Mouse (Mus musculus): ENCODE results near the gene Emilin2. TPM values are rescaled to one million over a fixed set of nuclear protein-coding genes. Genes with fewer than 3 reads are reported as not detected.
A peak's percentile ranks its signal among the peaks of the same experiment; 100 is the strongest.

Emilin2 gene
- polyA plus RNA-seq, 1 experiment from 2014 or later = 1.4 TPM

DNA sequence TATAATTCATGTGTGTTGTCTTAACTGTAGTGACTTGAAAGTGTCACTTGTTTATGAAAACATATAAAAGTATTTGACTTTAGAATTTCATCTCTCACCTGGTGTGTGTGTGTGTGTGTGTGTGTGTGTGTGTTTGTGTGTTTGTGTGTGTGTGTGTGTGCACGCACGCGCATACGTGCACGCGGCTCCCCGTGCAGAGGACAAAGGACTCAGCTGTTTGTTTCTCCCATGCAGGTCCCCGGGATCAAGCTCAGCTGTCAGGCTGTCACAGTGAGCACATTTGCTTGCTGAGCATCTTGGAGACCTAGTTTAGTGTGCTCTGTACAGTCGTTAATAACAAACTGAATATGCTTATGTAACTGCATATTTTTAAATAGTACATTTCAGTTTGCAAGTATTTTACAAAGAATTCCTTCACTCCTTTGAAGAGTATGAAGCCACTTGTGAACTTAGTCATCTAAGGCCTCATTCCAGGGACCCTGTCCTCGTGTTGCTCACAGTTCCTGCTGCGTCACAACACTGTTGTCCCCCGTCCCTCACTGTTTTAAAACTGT lies 77.7 kb downstream of the Emilin2 start:
- no peak overlapping the region for H3K4me2 ChIP-seq (ENCODE audit: low read length)
- no peak overlapping the region for H3K9ac ChIP-seq (replicated peaks; ENCODE audit: low read depth, low read length)
- H3K36me3 ChIP-seq (ENCODE audit: control insufficient read depth, insufficient read depth) = peaks cover 2% of the 10 kb centered on the region; the same call in 1 of the 2 replicates
- no peak overlapping the region for H3K27ac ChIP-seq (ENCODE audit: low read length)
- H3K4me3 ChIP-seq (replicated peaks; ENCODE audit: low read length) = no peak overlapping the region
- 90% methylated on average over 12 of the region's 12 CpGs for WGBS
- no peaks in the 10 kb centered on the region for H3K9me3 ChIP-seq (ENCODE audit: control insufficient read depth, low read length)
- H3K27me3 ChIP-seq (replicated peaks; ENCODE audit: control insufficient read depth, insufficient read depth, low read length) = no peaks in the 10 kb centered on the region
- no peaks in the 10 kb centered on the region for H3K4me1 ChIP-seq (replicated peaks; ENCODE audit: control insufficient read depth, insufficient read depth, low read length)
- no peak for ATAC-seq

DNA sequence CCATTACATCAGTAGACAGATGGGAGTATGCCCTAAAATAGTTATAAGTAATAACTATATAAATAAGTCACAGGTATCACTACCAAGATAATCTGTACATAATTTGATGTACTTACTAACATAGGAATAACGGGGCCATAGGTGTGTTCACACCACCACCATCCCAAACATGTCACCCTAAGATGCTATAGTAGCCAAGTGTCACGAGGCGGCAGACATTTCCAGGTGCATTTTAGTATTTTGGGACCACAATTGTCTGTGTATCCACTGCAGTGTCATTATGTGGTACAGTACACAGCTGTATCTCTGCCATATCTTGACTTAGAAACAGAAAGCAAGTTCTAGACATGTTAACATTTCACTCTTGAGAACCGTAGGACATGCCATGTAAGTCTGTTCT lies 78.6 kb downstream of the Emilin2 start:
- Histone ChIP-seq H3K27me3 (replicated peaks; ENCODE audit: control insufficient read depth, insufficient read depth, low read length) (no peaks in the 10 kb centered on the region), H3K9me3 (ENCODE audit: control insufficient read depth, low read length) (no peaks in the 10 kb centered on the region), H3K4me1 (replicated peaks; ENCODE audit: control insufficient read depth, insufficient read depth, low read length) (no peaks in the 10 kb centered on the region), H3K27ac (ENCODE audit: low read length) (no peak overlapping the region), H3K9ac (replicated peaks; ENCODE audit: low read depth, low read length) (no peak overlapping the region), H3K36me3 (ENCODE audit: control insufficient read depth, insufficient read depth) (peaks cover 2% of the 10 kb centered on the region; the same call in 1 of the 2 replicates), H3K4me2 (ENCODE audit: low read length) (no peak overlapping the region), H3K4me3 (replicated peaks; ENCODE audit: low read length) (no peak overlapping the region)
- no peak for ATAC-seq
- WGBS = 95% methylated on average over 4 of the region's 4 CpGs

DNA sequence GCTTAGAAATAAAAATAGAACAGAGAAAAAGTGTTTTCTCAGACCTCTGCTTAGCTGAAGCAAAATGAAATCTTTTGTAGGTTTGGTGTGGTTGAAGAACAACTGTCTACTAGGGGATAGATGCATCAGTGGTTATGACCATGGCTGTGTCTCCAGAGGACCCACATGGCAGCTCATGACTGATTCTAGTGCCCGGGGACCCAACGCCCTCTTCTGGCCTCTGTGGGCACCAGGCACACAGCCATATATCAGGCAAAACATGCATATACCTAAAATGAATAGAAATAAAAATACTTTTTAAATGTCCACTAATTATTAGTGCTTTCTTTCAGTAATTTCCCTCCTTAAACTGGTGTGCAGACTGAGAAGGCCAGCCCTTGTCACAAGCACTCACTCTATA lies 79.8 kb downstream of the Emilin2 start:
- H3K9me3 ChIP-seq (ENCODE audit: control insufficient read depth, low read length) = no peaks in the 10 kb centered on the region
- H3K36me3 ChIP-seq (ENCODE audit: control insufficient read depth, insufficient read depth) = peaks cover 2% of the 10 kb centered on the region; the same call in 1 of the 2 replicates
- H3K4me1 ChIP-seq (replicated peaks; ENCODE audit: control insufficient read depth, insufficient read depth, low read length) = no peaks in the 10 kb centered on the region
- H3K4me3 ChIP-seq (replicated peaks; ENCODE audit: low read length) = no peak overlapping the region
- WGBS = 78% methylated on average over 2 of the region's 2 CpGs
- no peak overlapping the region for H3K27ac ChIP-seq (ENCODE audit: low read length)
- H3K4me2 ChIP-seq (ENCODE audit: low read length) = no peak overlapping the region
- H3K27me3 ChIP-seq (replicated peaks; ENCODE audit: control insufficient read depth, insufficient read depth, low read length) = no peaks in the 10 kb centered on the region
- no peak for ATAC-seq
- H3K9ac ChIP-seq (replicated peaks; ENCODE audit: low read depth, low read length) = no peak overlapping the region

DNA sequence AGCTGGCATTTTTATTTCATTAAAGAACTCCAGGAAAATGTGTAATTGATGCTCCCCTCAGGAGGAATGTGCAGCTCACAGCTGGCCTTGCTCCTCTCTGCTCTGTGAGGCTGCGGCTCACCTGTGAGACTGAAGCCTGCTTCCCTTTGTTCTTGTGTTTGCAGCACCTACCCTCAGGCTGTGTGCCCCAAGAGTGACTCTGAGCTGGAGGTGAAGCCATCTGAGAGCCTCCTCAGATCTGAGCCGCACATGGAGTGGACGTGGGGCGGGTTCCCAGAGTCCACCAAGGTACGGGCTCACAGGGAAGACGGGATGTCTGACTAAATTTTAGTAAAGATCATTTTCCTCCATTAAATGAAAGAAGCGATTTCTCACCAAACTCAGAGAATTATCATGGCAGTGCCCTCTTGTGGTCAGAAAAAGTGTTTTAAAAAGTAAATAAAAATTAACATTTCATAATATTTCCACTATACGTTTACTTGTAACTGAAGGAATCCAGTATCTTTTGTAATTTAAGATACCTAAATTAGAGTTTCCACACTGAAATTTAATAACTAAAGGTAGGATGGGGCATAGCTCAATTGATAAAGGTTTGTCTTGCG lies 81.6 kb downstream of the Emilin2 start:
- H3K9ac ChIP-seq (replicated peaks; ENCODE audit: low read depth, low read length) = no peak overlapping the region
- H3K27me3 ChIP-seq (replicated peaks; ENCODE audit: control insufficient read depth, insufficient read depth, low read length) = no peaks in the 10 kb centered on the region
- no peaks in the 10 kb centered on the region for H3K4me1 ChIP-seq (replicated peaks; ENCODE audit: control insufficient read depth, insufficient read depth, low read length)
- H3K9me3 ChIP-seq (ENCODE audit: control insufficient read depth, low read length) = no peaks in the 10 kb centered on the region
- H3K4me2 ChIP-seq (ENCODE audit: low read length) = no peak overlapping the region
- ATAC-seq = peak; percentile 28; the same call in 1 of the 2 replicates
- peaks cover 2% of the 10 kb centered on the region; the same call in 1 of the 2 replicates for H3K36me3 ChIP-seq (ENCODE audit: control insufficient read depth, insufficient read depth)
- no peak overlapping the region for H3K4me3 ChIP-seq (replicated peaks; ENCODE audit: low read length)
- no peak overlapping the region for H3K27ac ChIP-seq (ENCODE audit: low read length)
- 74% methylated on average over 9 of the region's 9 CpGs for WGBS

DNA sequence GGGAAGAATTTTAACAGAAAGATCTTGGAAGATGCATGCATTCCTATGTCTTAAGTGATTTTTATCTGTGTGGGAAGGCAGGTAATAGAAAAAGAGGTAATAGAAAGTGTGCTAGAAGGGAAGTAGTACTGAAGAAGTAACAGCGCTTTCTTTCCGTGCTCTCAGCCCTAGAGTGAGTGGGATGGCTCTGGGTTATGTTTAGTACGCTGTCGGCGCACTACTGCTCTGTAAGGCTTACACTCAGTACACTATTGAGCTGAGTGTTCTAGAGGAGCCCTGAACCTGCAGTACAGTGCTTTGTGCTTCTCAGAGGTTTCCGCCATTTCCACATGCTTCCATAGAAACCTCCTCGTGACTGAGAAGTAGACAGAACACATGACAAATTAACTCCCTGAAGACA lies 83.1 kb downstream of the Emilin2 start:
- Histone ChIP-seq H3K4me2 (ENCODE audit: low read length) (no peak overlapping the region), H3K4me3 (replicated peaks; ENCODE audit: low read length) (no peak overlapping the region), H3K4me1 (replicated peaks; ENCODE audit: control insufficient read depth, insufficient read depth, low read length) (no peaks in the 10 kb centered on the region), H3K9me3 (ENCODE audit: control insufficient read depth, low read length) (no peaks in the 10 kb centered on the region), H3K36me3 (ENCODE audit: control insufficient read depth, insufficient read depth) (0 out of 2 replicates have a peak, but pooled peaks cover 2% of the 10 kb centered on the region), H3K27me3 (replicated peaks; ENCODE audit: control insufficient read depth, insufficient read depth, low read length) (no peaks in the 10 kb centered on the region), H3K27ac (ENCODE audit: low read length) (no peak overlapping the region), H3K9ac (replicated peaks; ENCODE audit: low read depth, low read length) (no peak overlapping the region)
- no peak for ATAC-seq
- 89% methylated on average over 7 of the region's 7 CpGs for WGBS

DNA sequence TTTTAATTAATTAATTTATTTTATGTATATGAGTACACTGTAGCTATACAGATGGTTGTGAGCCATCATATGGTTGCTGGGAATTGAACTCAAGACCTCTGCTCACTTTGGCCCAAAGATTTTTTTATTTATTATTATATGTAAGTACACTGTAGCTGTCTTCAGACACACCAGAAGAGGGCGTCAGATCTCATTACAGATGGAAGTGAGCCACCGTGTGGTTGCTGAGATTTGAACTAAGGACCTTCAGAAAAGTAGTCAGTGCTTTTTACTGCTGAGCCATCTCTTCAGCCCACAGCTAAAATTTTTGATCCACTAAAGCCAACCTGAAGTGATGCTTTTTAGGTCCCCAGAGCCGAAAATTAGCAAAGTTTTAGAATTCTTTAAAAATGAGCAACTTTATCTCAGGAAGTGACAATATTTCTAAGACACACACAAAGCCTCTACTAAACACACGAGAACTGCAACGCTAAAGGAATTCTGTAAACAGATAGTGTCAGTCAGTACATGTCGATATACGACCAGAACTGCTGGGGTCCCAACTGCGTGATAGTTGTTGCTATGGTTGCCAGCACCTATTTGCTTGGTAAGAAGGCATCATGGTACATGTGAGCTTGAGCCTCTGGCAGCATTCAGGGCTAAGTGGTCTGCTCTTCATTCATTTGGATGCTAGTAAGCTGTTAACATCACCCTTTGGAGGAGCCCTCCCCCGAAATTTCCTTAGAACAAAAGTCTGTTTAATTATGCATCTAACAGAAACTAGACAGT lies 84.5 kb downstream of the Emilin2 start:
- Histone ChIP-seq H3K27me3 (replicated peaks; ENCODE audit: control insufficient read depth, insufficient read depth, low read length) (no peaks in the 10 kb centered on the region), H3K4me3 (replicated peaks; ENCODE audit: low read length) (no peak overlapping the region), H3K4me1 (replicated peaks; ENCODE audit: control insufficient read depth, insufficient read depth, low read length) (no peaks in the 10 kb centered on the region), H3K36me3 (ENCODE audit: control insufficient read depth, insufficient read depth) (0 out of 2 replicates have a peak, but pooled peaks cover 2% of the 10 kb centered on the region), H3K4me2 (ENCODE audit: low read length) (no peak overlapping the region), H3K9ac (replicated peaks; ENCODE audit: low read depth, low read length) (no peak overlapping the region), H3K27ac (ENCODE audit: low read length) (no peak overlapping the region), H3K9me3 (ENCODE audit: control insufficient read depth, low read length) (no peaks in the 10 kb centered on the region)
- no peak for ATAC-seq
- WGBS = 84% methylated on average over 9 of the region's 9 CpGs

DNA sequence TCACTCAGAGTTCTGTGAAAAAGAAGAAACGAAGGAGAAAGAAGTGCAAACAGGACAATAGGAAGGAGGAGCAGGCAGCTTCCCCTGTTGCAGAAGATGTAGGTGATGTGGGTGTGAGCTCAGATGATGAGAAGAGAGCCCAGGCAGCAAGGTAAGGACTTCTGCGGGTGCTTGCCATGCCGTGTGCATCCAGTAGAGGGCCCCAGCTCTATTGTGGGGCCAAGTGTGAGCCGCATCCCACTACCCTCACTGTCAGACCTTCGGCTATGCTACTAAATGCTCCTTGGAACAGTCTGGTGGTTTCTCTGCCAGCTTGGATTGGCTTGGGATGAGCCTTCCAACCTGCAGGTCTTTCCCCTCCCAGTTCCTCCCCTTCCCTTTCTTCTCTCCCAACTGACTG lies 86.7 kb downstream of the Emilin2 start:
- Histone ChIP-seq H3K4me2 (ENCODE audit: low read length) (no peak overlapping the region), H3K4me3 (replicated peaks; ENCODE audit: low read length) (no peak overlapping the region), H3K9ac (replicated peaks; ENCODE audit: low read depth, low read length) (no peak overlapping the region), H3K36me3 (ENCODE audit: control insufficient read depth, insufficient read depth) (no peaks in the 10 kb centered on the region), H3K9me3 (ENCODE audit: control insufficient read depth, low read length) (no peaks in the 10 kb centered on the region), H3K4me1 (replicated peaks; ENCODE audit: control insufficient read depth, insufficient read depth, low read length) (no peaks in the 10 kb centered on the region), H3K27ac (ENCODE audit: low read length) (no peak overlapping the region), H3K27me3 (replicated peaks; ENCODE audit: control insufficient read depth, insufficient read depth, low read length) (no peaks in the 10 kb centered on the region)
- ATAC-seq = no peak
- 24% methylated on average over 5 of the region's 5 CpGs for WGBS

DNA sequence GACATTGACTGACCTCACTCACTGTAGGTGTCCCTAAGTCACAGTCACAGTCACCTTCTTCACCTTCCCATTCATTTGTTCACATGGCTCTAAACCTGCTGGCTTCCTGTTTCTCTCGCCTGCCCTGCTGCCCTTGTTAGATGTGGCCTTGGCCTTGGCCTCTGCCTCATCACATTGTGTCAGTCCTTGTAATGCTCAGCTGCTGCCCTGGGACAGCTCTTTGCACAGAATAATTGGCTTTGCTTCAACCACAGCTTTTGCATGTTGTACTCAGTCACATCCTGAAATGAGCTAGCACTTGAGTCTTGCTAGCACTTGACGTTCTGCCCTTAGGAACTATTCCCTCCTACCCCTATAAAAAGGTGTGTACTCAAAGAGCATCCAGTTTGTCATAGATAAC lies 87.3 kb downstream of the Emilin2 start:
- H3K36me3 ChIP-seq (ENCODE audit: control insufficient read depth, insufficient read depth) = no peaks in the 10 kb centered on the region
- H3K4me2 ChIP-seq (ENCODE audit: low read length) = no peak overlapping the region
- H3K27me3 ChIP-seq (replicated peaks; ENCODE audit: control insufficient read depth, insufficient read depth, low read length) = no peaks in the 10 kb centered on the region
- H3K27ac ChIP-seq (ENCODE audit: low read length) = no peak overlapping the region
- H3K9ac ChIP-seq (replicated peaks; ENCODE audit: low read depth, low read length) = no peak overlapping the region
- no peak for ATAC-seq
- no peak overlapping the region for H3K4me3 ChIP-seq (replicated peaks; ENCODE audit: low read length)
- H3K4me1 ChIP-seq (replicated peaks; ENCODE audit: control insufficient read depth, insufficient read depth, low read length) = no peaks in the 10 kb centered on the region
- no peaks in the 10 kb centered on the region for H3K9me3 ChIP-seq (ENCODE audit: control insufficient read depth, low read length)
- WGBS = 64% methylated on average over 2 of the region's 2 CpGs

DNA sequence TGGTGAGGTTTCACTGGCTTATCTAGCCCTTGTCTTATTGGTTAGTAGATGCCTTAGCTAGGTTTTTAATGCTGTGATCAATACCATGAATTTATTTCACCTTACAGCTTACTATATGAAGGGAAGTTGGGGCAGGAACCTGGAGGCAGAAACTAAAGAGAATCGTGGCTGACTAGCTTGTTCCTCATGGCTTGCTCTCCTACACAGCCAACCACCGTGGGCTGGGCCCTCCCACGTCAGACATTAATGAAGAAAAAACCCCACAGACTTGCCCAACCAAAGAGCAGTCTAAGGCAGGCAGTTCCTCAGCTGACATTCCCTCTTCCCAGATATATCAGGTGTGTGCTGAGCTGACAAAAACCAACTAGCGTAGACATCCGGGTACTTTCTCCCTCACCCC lies 88.1 kb downstream of the Emilin2 start:
- H3K4me3 ChIP-seq (replicated peaks; ENCODE audit: low read length) = no peak overlapping the region
- H3K9me3 ChIP-seq (ENCODE audit: control insufficient read depth, low read length) = no peaks in the 10 kb centered on the region
- no peaks in the 10 kb centered on the region for H3K4me1 ChIP-seq (replicated peaks; ENCODE audit: control insufficient read depth, insufficient read depth, low read length)
- WGBS = 90% methylated on average over 5 of the region's 5 CpGs
- H3K36me3 ChIP-seq (ENCODE audit: control insufficient read depth, insufficient read depth) = no peaks in the 10 kb centered on the region
- no peak overlapping the region for H3K4me2 ChIP-seq (ENCODE audit: low read length)
- H3K27ac ChIP-seq (ENCODE audit: low read length) = no peak overlapping the region
- no peaks in the 10 kb centered on the region for H3K27me3 ChIP-seq (replicated peaks; ENCODE audit: control insufficient read depth, insufficient read depth, low read length)
- no peak overlapping the region for H3K9ac ChIP-seq (replicated peaks; ENCODE audit: low read depth, low read length)
- no peak for ATAC-seq

All from forebrain, embryonic 16.5 days (tissue).